Mouse (Mus musculus): ENCODE data around the gene Chn2. TPM values are rescaled to one million over a fixed set of nuclear protein-coding genes. Genes with fewer than 3 reads are reported as not detected.

Chn2 gene
- polyA plus RNA-seq, 1 experiment from 2014 or later = 16.8 TPM

DNA sequence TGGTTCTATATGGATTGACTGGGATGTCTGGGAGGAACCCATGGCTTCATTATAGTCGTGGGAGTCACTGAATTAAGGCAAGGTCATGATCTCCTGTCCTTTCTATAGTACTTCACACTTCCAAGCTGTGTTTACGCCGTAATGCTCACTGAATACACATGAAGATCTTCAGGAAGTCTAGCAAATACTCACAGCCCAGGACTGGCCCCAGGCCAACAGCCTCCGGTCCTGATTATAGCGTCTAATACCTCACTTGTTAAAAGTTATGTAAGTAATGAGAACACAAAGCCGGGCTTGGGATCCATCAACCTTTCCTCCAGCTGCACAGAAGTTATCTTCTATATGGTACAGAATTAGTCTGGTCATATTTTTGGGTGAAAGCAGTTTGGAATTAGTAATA, 60.3 kb downstream of the Chn2 start:
- Histone ChIP-seq H3K27ac (no peak overlapping the region), H3K9me3 (replicated peaks; ENCODE audit: low read length) (no peaks in the 10 kb centered on the region), H3K9ac (ENCODE audit: low read depth, low read length) (no peak overlapping the region), H3K4me2 (ENCODE audit: low read length) (no peak overlapping the region), H3K36me3 (ENCODE audit: insufficient read depth, low read length) (no peaks in the 10 kb centered on the region), H3K4me3 (replicated peaks; ENCODE audit: low read depth, low read length) (no peak overlapping the region), H3K27me3 (ENCODE audit: insufficient read depth, low read length) (no peaks in the 10 kb centered on the region), H3K4me1 (replicated peaks; ENCODE audit: insufficient read depth, low read length) (peaks cover 9% of the 10 kb centered on the region; the same call in 1 of the 2 replicates)
- TF ChIP-seq CTCF (IDR thresholded peaks at IDR 0.05; ENCODE audit: low read depth) = no peak
- DNase-seq (ENCODE audit: low spot score) (peak; percentile 27), ATAC-seq (replicated peaks; ENCODE audit: low FRiP score, low read depth) (no peak)
- WGBS = 33% methylated on average over 6 of the region's 6 CpGs

DNA sequence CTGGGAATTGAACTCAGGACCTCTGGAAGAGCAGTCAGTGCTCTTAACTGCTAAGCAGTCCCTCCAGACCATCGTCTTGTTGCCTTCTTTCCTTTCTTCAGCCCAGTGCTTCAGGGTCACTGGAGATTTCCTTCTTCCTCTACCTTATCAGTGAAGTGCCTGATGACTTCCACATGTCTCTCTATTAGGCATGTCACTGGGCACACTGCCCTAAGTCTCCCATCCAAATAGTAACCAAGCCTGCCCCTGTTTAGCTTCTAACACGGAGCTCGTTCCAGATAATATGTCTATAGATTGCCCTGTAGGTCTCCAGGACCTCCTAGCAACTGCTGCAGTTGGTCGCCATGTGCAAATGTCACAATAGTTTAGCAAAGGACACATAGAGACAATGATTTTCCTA, 62.9 kb downstream of the Chn2 start:
- H3K4me1 ChIP-seq (replicated peaks; ENCODE audit: insufficient read depth, low read length) = peaks cover 9% of the 10 kb centered on the region; the same call in 1 of the 2 replicates
- H3K9me3 ChIP-seq (replicated peaks; ENCODE audit: low read length) = no peaks in the 10 kb centered on the region
- no peak overlapping the region for H3K9ac ChIP-seq (ENCODE audit: low read depth, low read length)
- no peaks in the 10 kb centered on the region for H3K27me3 ChIP-seq (ENCODE audit: insufficient read depth, low read length)
- 81% methylated on average over 4 of the region's 4 CpGs for WGBS
- DNase-seq (ENCODE audit: low spot score) (no peak), ATAC-seq (replicated peaks; ENCODE audit: low FRiP score, low read depth) (no peak)
- no peak overlapping the region for H3K4me2 ChIP-seq (ENCODE audit: low read length)
- H3K27ac ChIP-seq = no peak overlapping the region
- H3K36me3 ChIP-seq (ENCODE audit: insufficient read depth, low read length) = no peaks in the 10 kb centered on the region
- no peak for TF ChIP-seq CTCF (IDR thresholded peaks at IDR 0.05; ENCODE audit: low read depth)
- no peak overlapping the region for H3K4me3 ChIP-seq (replicated peaks; ENCODE audit: low read depth, low read length)

DNA sequence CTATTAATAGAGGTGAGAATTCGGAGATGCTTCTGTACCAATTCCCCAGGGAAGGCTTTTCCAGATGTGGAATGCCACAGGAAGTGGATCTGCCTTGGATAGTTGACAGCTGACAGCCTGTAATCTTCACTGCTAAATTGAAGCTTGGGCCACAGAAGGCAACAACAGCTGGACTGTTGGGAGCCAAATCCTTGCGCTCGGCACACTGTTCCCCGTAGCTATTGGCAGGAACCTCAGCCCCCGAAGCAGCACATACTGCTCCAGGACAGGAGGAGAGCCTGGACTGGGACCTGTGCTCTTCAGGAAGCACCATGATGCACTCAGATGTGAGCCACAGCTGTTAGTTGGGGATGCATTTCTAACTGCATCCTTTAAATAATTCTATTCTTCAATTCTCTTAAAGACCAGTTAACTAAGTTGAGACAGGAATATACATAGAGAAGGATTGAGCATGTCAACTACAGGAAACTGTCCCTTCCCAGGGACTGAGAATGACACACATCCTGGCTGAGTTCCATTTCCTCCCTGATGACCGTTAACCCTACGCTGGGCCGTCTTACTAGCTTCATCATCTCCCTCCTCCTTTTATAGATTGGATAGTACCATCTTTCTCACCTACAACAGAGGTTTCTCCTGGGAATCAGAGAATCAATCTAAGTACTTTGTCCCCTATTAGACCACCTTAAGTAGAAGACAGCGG, 64.1 kb downstream of the Chn2 start:
- Histone ChIP-seq H3K4me2 (ENCODE audit: low read length) (no peak overlapping the region), H3K4me1 (replicated peaks; ENCODE audit: insufficient read depth, low read length) (peaks cover 9% of the 10 kb centered on the region; the same call in 1 of the 2 replicates), H3K27ac (no peak overlapping the region), H3K9ac (ENCODE audit: low read depth, low read length) (no peak overlapping the region), H3K4me3 (replicated peaks; ENCODE audit: low read depth, low read length) (no peak overlapping the region), H3K9me3 (replicated peaks; ENCODE audit: low read length) (no peaks in the 10 kb centered on the region), H3K36me3 (ENCODE audit: insufficient read depth, low read length) (no peaks in the 10 kb centered on the region), H3K27me3 (ENCODE audit: insufficient read depth, low read length) (no peaks in the 10 kb centered on the region)
- ATAC-seq (replicated peaks; ENCODE audit: low FRiP score, low read depth) (no peak), DNase-seq (ENCODE audit: low spot score) (peak; percentile 35)
- 69% methylated on average over 9 of the region's 9 CpGs for WGBS
- TF ChIP-seq CTCF (IDR thresholded peaks at IDR 0.05; ENCODE audit: low read depth) = no peak

DNA sequence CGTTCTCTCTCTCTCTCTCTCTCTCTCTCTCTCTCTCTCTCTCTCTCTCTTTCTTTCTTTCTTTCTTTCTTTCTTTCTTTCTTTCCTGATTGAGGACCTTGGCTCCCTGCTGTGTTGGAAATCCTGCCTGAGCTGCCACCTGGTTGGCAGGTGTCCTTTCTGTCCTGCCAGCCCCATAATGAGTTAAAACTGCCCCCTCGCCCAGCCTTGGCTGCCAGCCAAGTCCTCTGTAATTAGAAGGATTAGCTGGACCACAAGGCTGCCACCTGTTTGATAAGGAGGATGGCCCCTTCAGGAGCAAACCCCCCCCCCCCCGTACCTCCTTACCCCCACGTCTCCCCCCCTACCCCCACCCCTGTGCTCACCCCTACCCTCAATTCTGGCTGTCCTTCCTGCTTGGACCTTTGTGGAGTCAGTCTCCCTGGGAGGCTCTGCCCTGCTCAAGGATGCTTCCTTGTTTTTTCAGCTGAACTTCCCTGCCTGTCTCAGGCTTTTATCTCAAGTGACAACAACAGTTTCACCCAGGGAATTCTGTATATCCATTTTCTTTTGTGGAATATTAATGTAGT, 72.1 kb downstream of the Chn2 start:
- Histone ChIP-seq H3K4me3 (replicated peaks; ENCODE audit: low read depth, low read length) (no peak overlapping the region), H3K9ac (ENCODE audit: low read depth, low read length) (no peak overlapping the region), H3K27ac (no peak overlapping the region), H3K4me1 (replicated peaks; ENCODE audit: insufficient read depth, low read length) (no peaks in the 10 kb centered on the region), H3K27me3 (ENCODE audit: insufficient read depth, low read length) (no peaks in the 10 kb centered on the region), H3K36me3 (ENCODE audit: insufficient read depth, low read length) (no peaks in the 10 kb centered on the region), H3K9me3 (replicated peaks; ENCODE audit: low read length) (no peaks in the 10 kb centered on the region), H3K4me2 (ENCODE audit: low read length) (no peak overlapping the region)
- DNase-seq (ENCODE audit: low spot score) (no peak), ATAC-seq (replicated peaks; ENCODE audit: low FRiP score, low read depth) (no peak)
- no peak for TF ChIP-seq CTCF (IDR thresholded peaks at IDR 0.05; ENCODE audit: low read depth)
- WGBS = 7% methylated on average over 4 of the region's 4 CpGs

DNA sequence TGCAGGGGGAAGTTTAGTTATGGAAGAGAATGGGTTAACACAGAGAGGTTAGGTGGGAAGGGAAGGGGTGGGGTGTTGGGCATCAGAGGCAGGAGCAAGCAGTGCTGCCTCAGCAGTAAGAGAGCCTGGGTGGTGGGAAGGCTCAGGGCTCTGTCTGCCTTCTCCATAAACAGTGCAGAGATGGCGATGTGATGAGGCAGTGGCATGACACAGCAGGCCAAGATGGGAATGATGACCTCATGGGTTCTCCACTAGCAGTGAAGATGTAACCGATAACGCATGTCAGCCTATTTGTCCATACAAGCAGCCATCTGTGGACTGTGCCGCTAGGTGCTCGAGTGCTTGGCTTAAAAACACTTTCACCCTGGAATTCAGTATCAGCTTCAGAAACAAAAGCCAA, 74.0 kb downstream of the Chn2 start:
- WGBS = 82% methylated on average over 5 of the region's 5 CpGs
- no peak for TF ChIP-seq CTCF (IDR thresholded peaks at IDR 0.05; ENCODE audit: low read depth)
- H3K36me3 ChIP-seq (ENCODE audit: insufficient read depth, low read length) = no peaks in the 10 kb centered on the region
- no peaks in the 10 kb centered on the region for H3K4me1 ChIP-seq (replicated peaks; ENCODE audit: insufficient read depth, low read length)
- H3K9me3 ChIP-seq (replicated peaks; ENCODE audit: low read length) = no peaks in the 10 kb centered on the region
- no peak overlapping the region for H3K27ac ChIP-seq
- no peak overlapping the region for H3K4me3 ChIP-seq (replicated peaks; ENCODE audit: low read depth, low read length)
- no peak overlapping the region for H3K4me2 ChIP-seq (ENCODE audit: low read length)
- H3K9ac ChIP-seq (ENCODE audit: low read depth, low read length) = no peak overlapping the region
- no peaks in the 10 kb centered on the region for H3K27me3 ChIP-seq (ENCODE audit: insufficient read depth, low read length)
- DNase-seq (ENCODE audit: low spot score) (no peak), ATAC-seq (replicated peaks; ENCODE audit: low FRiP score, low read depth) (no peak; the same call in 1 of the 2 replicates)

DNA sequence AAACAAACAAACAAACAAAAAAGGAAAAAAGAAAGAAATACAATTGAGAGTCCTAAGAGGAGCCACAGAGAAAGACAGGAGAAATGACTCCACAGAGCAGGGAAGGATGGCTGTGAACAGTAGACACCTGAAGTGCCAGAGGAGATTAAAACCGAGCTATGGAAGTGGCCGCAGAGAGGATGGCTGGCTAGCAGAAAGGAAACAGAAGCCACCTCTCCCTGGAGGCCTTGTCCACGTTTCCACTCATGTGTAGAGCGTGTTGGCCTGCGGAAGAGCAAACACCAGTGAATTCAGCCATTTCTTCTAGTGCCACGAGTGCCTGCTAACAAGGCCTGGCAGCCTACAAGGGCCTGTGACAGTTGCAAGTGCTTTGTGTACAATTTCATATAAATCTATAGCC, 75.1 kb downstream of the Chn2 start:
- Histone ChIP-seq H3K27ac (no peak overlapping the region), H3K27me3 (ENCODE audit: insufficient read depth, low read length) (no peaks in the 10 kb centered on the region), H3K36me3 (ENCODE audit: insufficient read depth, low read length) (no peaks in the 10 kb centered on the region), H3K9me3 (replicated peaks; ENCODE audit: low read length) (no peaks in the 10 kb centered on the region), H3K4me3 (replicated peaks; ENCODE audit: low read depth, low read length) (no peak overlapping the region), H3K4me1 (replicated peaks; ENCODE audit: insufficient read depth, low read length) (no peaks in the 10 kb centered on the region), H3K9ac (ENCODE audit: low read depth, low read length) (no peak overlapping the region), H3K4me2 (ENCODE audit: low read length) (no peak overlapping the region)
- TF ChIP-seq CTCF (IDR thresholded peaks at IDR 0.05; ENCODE audit: low read depth) = no peak
- DNase-seq (ENCODE audit: low spot score) (no peak), ATAC-seq (replicated peaks; ENCODE audit: low FRiP score, low read depth) (no peak)
- WGBS = 89% methylated on average over 6 of the region's 6 CpGs

All from kidney, postnatal 0 days (tissue).